23 mouse cellular contexts compared by ENCODE assay signal in the genomic region with DNA sequence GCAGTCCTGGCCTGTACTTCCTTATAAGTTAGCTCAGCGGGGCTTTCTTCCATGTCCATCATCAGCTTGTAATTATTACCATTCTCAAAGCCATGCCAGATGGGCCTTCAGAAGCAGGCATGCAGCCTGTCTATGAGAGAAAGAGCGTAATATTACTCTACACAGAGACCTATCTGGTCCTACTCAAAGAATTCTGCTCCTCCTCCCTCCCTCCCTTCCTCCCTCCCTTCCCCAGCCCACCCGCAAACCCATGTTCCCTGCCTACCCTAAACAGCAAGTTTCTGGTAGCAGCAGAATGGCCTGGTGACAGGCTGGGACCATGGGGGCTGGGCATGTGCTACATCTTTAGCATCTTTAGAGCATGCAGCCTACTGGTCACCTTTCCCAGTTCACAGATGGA.
DNase-seq lines count a peak whose midpoint lies in the region; ATAC-seq and TF ChIP-seq lines count a peak whose summit lies in the region.
"Had no signal": no experiment of that assay in that cellular context is flagged by ENCODE, and none has a peak within 500 bp of the region (broad histone marks: within the 10 kb centered on the region; RNA-seq: fewer than 3 reads in every experiment).

No protein-coding gene starts in this region.

- no peaks in the 10 kb centered on the region for H3K36me3 ChIP-seq in kidney, postnatal 0 days (ENCODE audit: insufficient read depth, low read length)
- no peaks in the 10 kb centered on the region for H3K36me3 ChIP-seq in embryonic facial prominence, embryonic 11.5 days (replicated peaks; ENCODE audit: control insufficient read depth, insufficient read depth, low read depth, low read length)
- H3K36me3 ChIP-seq in limb, embryonic 10.5 days: no peaks in the 10 kb centered on the region
- H3K36me3 ChIP-seq: forebrain, embryonic 12.5 days; heart, embryonic 15.5 days; hindbrain, embryonic 15.5 days; intestine, embryonic 15.5 days; liver, embryonic 13.5 days; midbrain, embryonic 13.5 days had no signal

- TF ChIP-seq CTCF in kidney, postnatal 0 days (IDR thresholded peaks at IDR 0.05; ENCODE audit: low read depth): no peak

- H3K4me1 ChIP-seq in kidney, postnatal 0 days (replicated peaks; ENCODE audit: insufficient read depth, low read length): no peaks in the 10 kb centered on the region
- no peaks in the 10 kb centered on the region for H3K4me1 ChIP-seq in embryonic facial prominence, embryonic 11.5 days (ENCODE audit: control insufficient read depth, insufficient read depth, low read length)
- peaks cover 46% of the 10 kb centered on the region for H3K4me1 ChIP-seq in limb, embryonic 10.5 days
- H3K4me1 ChIP-seq: hindbrain, embryonic 15.5 days; intestine, embryonic 15.5 days had no signal

- no peak for DNase-seq in kidney, postnatal 0 days (ENCODE audit: low spot score)
- no peak for DNase-seq in kidney, postnatal 36 days
- DNase-seq in embryonic facial prominence, embryonic 11.5 days (ENCODE audit: low spot score): peak; percentile 63
- DNase-seq in limb, embryonic 10.5 days (ENCODE audit: low spot score): peak; percentile 59
- DNase-seq in heart, adult 9 months (ENCODE audit: low spot score in 2 of 2): no peak
- no peak for DNase-seq in left cerebral cortex, adult 9 months (ENCODE audit: low spot score in 2 of 2)
- DNase-seq: adrenal gland, adult 2 months; cerebellum, adult 18-20 months; cerebellum, postnatal 14 days; gastrocnemius, postnatal 36 days; heart, postnatal 36 days; kidney, postnatal 10 days; liver, embryonic 13.5 days; lung, embryonic 14.5 days; thymus, postnatal 14 days had no signal

- no peaks in the 10 kb centered on the region for H3K9me3 ChIP-seq in kidney, postnatal 0 days (replicated peaks; ENCODE audit: low read length)
- H3K9me3 ChIP-seq in embryonic facial prominence, embryonic 11.5 days (replicated peaks; ENCODE audit: control insufficient read depth, low read length): no peaks in the 10 kb centered on the region
- H3K9me3 ChIP-seq in limb, embryonic 10.5 days (replicated peaks): no peaks in the 10 kb centered on the region
- H3K9me3 ChIP-seq: forebrain, embryonic 12.5 days; heart, embryonic 15.5 days; hindbrain, embryonic 15.5 days; intestine, embryonic 15.5 days; liver, embryonic 13.5 days; midbrain, embryonic 13.5 days had no signal

- H3K27me3 ChIP-seq in kidney, postnatal 0 days (ENCODE audit: insufficient read depth, low read length): no peaks in the 10 kb centered on the region
- H3K27me3 ChIP-seq in embryonic facial prominence, embryonic 11.5 days (ENCODE audit: control insufficient read depth, insufficient read depth, low read length): no peaks in the 10 kb centered on the region
- H3K27me3 ChIP-seq in limb, embryonic 10.5 days (ENCODE audit: low read depth, poor library complexity, severe bottlenecking): peaks cover 6% of the 10 kb centered on the region; the same call in 1 of the 2 replicates
- H3K27me3 ChIP-seq: forebrain, embryonic 12.5 days; heart, embryonic 15.5 days; hindbrain, embryonic 15.5 days; intestine, embryonic 15.5 days; liver, embryonic 13.5 days; midbrain, embryonic 13.5 days had no signal

- H3K27ac ChIP-seq in kidney, postnatal 0 days: 0 out of 2 replicates have a peak overlapping the region, but pooled peaks have one; percentile 36
- no peak overlapping the region for H3K27ac ChIP-seq in embryonic facial prominence, embryonic 11.5 days (replicated peaks; ENCODE audit: low read depth, low read length)
- peak overlapping the region; percentile 58 for H3K27ac ChIP-seq in limb, embryonic 10.5 days
- H3K27ac ChIP-seq: forebrain, embryonic 12.5 days; heart, embryonic 15.5 days; hindbrain, embryonic 15.5 days; intestine, embryonic 15.5 days; layer of hippocampus, adult 2 months; liver, embryonic 13.5 days; midbrain, embryonic 13.5 days had no signal

- no peak overlapping the region for H3K4me3 ChIP-seq in kidney, postnatal 0 days (replicated peaks; ENCODE audit: low read depth, low read length)
- H3K4me3 ChIP-seq in embryonic facial prominence, embryonic 11.5 days (ENCODE audit: low read depth, low read length): no peak overlapping the region
- H3K4me3 ChIP-seq in limb, embryonic 10.5 days: no peak overlapping the region
- H3K4me3 ChIP-seq: erythroblast, embryonic 14.5 days; forebrain, embryonic 12.5 days; heart, embryonic 15.5 days; hindbrain, embryonic 15.5 days; intestine, embryonic 15.5 days; layer of hippocampus, adult 2 months; liver, embryonic 13.5 days; midbrain, embryonic 13.5 days had no signal

- 65% methylated on average over 3 of the region's 3 CpGs for WGBS in kidney, postnatal 0 days
- WGBS in embryonic facial prominence, embryonic 11.5 days: 30% methylated on average over 3 of the region's 3 CpGs
- WGBS in limb, embryonic 10.5 days: 19% methylated on average over 3 of the region's 3 CpGs

- no peak overlapping the region for H3K9ac ChIP-seq in kidney, postnatal 0 days (ENCODE audit: low read depth, low read length)
- H3K9ac ChIP-seq in embryonic facial prominence, embryonic 11.5 days (replicated peaks; ENCODE audit: low read length): no peak overlapping the region
- H3K9ac ChIP-seq: forebrain, embryonic 12.5 days; heart, embryonic 15.5 days; hindbrain, embryonic 15.5 days; intestine, embryonic 15.5 days; liver, embryonic 13.5 days; lung, embryonic 14.5 days; midbrain, embryonic 13.5 days had no signal

- H3K4me2 ChIP-seq in kidney, postnatal 0 days (ENCODE audit: low read length): no peak overlapping the region
- H3K4me2 ChIP-seq in embryonic facial prominence, embryonic 11.5 days (ENCODE audit: low read depth, low read length): no peak overlapping the region
- H3K4me2 ChIP-seq: forebrain, embryonic 12.5 days; heart, embryonic 15.5 days; hindbrain, embryonic 15.5 days; intestine, embryonic 15.5 days; liver, embryonic 13.5 days; lung, embryonic 14.5 days; midbrain, embryonic 13.5 days had no signal

- 0 out of 2 replicates have a peak, but pooled peaks have one; percentile 36 for ATAC-seq in kidney, postnatal 0 days (replicated peaks; ENCODE audit: low FRiP score, low read depth)
- peak; percentile 44; the same call in 1 of the 2 replicates for ATAC-seq in embryonic facial prominence, embryonic 11.5 days (replicated peaks; ENCODE audit: insufficient number of reproducible peaks, low FRiP score, low TSS enrichment, low read depth)
- ATAC-seq in granulocyte monocyte progenitor cell, adult 5-6 weeks (replicated peaks; ENCODE audit: poor library complexity, severe bottlenecking): no peak
- ATAC-seq: intestine, embryonic 15.5 days; midbrain, embryonic 13.5 days had no signal

Comparison
In these comparisons a context has a peak if more than half of its experiments do, and no peak if none do; other contexts are left out.
1. DNase-seq: peak in embryonic facial prominence, embryonic 11.5 days (single experiment) and limb, embryonic 10.5 days (single experiment); none in kidney, postnatal 0 days (single experiment), kidney, postnatal 36 days (0 of 2), heart, adult 9 months (0 of 2) and left cerebral cortex, adult 9 months (0 of 2).